Mouse (Mus musculus) gastrocnemius, postnatal 36 days (tissue): ENCODE measurements around the gene Filip1l. TPM values are rescaled to one million over a fixed set of nuclear protein-coding genes. Genes with fewer than 3 reads are reported as not detected.

Source experiments
- DNase-seq, 2 experiments: peaks; one replicate each; pipeline ENCODE4 v3.0.0; 2022
- intact Hi-C: fragments of 180-260 bp; cut with DNase I; formaldehyde crosslinking; loops from one replicate; pipeline ENCODE4 v1.15.1; 2025
- total RNA-seq, 2 experiments: library from RNA; stranded (reverse); gene quantifications; 2 replicates each; pipeline ENCODE4 v1.2.3; 2021

The Filip1l gene
- total RNA-seq, 2 experiments from 2014 or later = 41.9 to 48.5 TPM

GRCm38 (mm10) chr16:57502761-57503160, 149.9 kb downstream of the Filip1l start:
- DNase-seq = no peak
- intact Hi-C loops = no loop called here

GRCm38 (mm10) chr16:57504728-57505127, 151.8 kb downstream of the Filip1l start:
- no peak for DNase-seq
- intact Hi-C loops = no loop called here

GRCm38 (mm10) chr16:57506133-57506532, 153.2 kb downstream of the Filip1l start:
- intact Hi-C loops = no loop called here
- no peak for DNase-seq

- DNase-seq = no peak
- intact Hi-C loops = no loop called here
Measured at GRCm38 (mm10) chr16:57508351-57508750, 155.5 kb downstream of the Filip1l start.

GRCm38 (mm10) chr16:57509099-57509498, 156.2 kb downstream of the Filip1l start:
- no peak for DNase-seq
- intact Hi-C loops = no loop called here

- intact Hi-C loops = no loop called here
- DNase-seq = no peak
Measured at GRCm38 (mm10) chr16:57513562-57513961, 160.7 kb downstream of the Filip1l start.

GRCm38 (mm10) chr16:57514371-57514770, 161.5 kb downstream of the Filip1l start:
- intact Hi-C loops = no loop called here
- DNase-seq = no peak

GRCm38 (mm10) chr16:57515636-57516035, 162.7 kb downstream of the Filip1l start:
- intact Hi-C loops = no loop called here

GRCm38 (mm10) chr16:57525046-57525445, 172.2 kb downstream of the Filip1l start:
- no peak for DNase-seq
- intact Hi-C loops = no loop called here

More at GRCm38 (mm10) chr16:57515636-57516035, 162.7 kb downstream of the Filip1l start:
- DNase-seq = no peak

GRCm38 (mm10) chr16:57525476-57525875, 172.6 kb downstream of the Filip1l start:
- intact Hi-C loops = no loop called here

GRCm38 (mm10) chr16:57526893-57527292, 174.0 kb downstream of the Filip1l start:
- intact Hi-C loops = no loop called here
- no peak for DNase-seq

More at GRCm38 (mm10) chr16:57525476-57525875, 172.6 kb downstream of the Filip1l start:
- DNase-seq = no peak

- no peak for DNase-seq
- intact Hi-C loops = no loop called here
Measured at GRCm38 (mm10) chr16:57528457-57528856, 175.6 kb downstream of the Filip1l start.

- no peak for DNase-seq
- intact Hi-C loops = no loop called here
Measured at GRCm38 (mm10) chr16:57530547-57530946, 177.7 kb downstream of the Filip1l start.

GRCm38 (mm10) chr16:57532081-57532493, 179.2 kb downstream of the Filip1l start:
- intact Hi-C loops = no loop called here

GRCm38 (mm10) chr16:57534365-57534764, 181.5 kb downstream of the Filip1l start:
- intact Hi-C loops = no loop called here
- no peak for DNase-seq

More at GRCm38 (mm10) chr16:57532081-57532493, 179.2 kb downstream of the Filip1l start:
- DNase-seq = no peak

GRCm38 (mm10) chr16:57534811-57535210, 181.9 kb downstream of the Filip1l start:
- no peak for DNase-seq
- intact Hi-C loops = no loop called here

- intact Hi-C loops = no loop called here
- no peak for DNase-seq
Measured at GRCm38 (mm10) chr16:57536511-57536910, 183.6 kb downstream of the Filip1l start.

- DNase-seq = no peak
- intact Hi-C loops = no loop called here
Measured at GRCm38 (mm10) chr16:57543243-57543642, 190.3 kb downstream of the Filip1l start.

GRCm38 (mm10) chr16:57544441-57544840, 191.5 kb downstream of the Filip1l start:
- intact Hi-C loops = no loop called here
- no peak for DNase-seq

- no peak for DNase-seq
- intact Hi-C loops = no loop called here
Measured at GRCm38 (mm10) chr16:57546355-57546754, 193.5 kb downstream of the Filip1l start.

GRCm38 (mm10) chr16:57548608-57549007, 195.7 kb downstream of the Filip1l start:
- intact Hi-C loops = no loop called here

GRCm38 (mm10) chr16:57549061-57550037, 196.5 kb downstream of the Filip1l start:
- peak; percentile 71 to 76 for DNase-seq
- intact Hi-C loops = no loop called here

More at GRCm38 (mm10) chr16:57548608-57549007, 195.7 kb downstream of the Filip1l start:
- no peak for DNase-seq
